31 mouse cellular contexts compared by ENCODE assay signal in the genomic region with DNA sequence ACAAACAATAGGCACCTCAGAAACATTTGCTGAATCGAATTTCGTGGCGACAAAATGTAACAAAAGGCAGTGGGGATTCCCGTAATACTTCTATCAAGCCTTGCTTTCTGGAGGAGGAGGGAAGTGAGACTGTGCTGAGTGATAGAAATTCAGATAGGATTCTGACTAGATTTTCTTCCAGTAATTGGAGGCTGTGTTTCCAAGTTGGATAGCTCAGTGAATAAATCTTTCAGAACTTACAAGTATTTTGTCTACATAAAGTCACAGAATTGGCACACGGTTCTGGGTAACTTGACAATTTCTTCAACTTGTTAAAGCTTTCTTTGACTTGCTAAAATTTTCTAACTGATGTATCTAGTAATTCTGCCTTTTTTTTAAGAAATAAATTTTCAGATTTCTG.
"Had no signal": no experiment of that assay in that cellular context is flagged by ENCODE, and none has a peak within 500 bp of the region (broad histone marks: within the 10 kb centered on the region; RNA-seq: fewer than 3 reads in every experiment).

No protein-coding gene starts in this region.

- ATAC-seq: liver, embryonic 12.5 days; liver, postnatal 0 days; lung, postnatal 0 days; midbrain, embryonic 13.5 days; midbrain, embryonic 15.5 days; midbrain, embryonic 16.5 days had no signal

- H3K9me3 ChIP-seq: limb, embryonic 10.5 days; limb, embryonic 12.5 days; limb, embryonic 13.5 days; limb, embryonic 15.5 days; liver, embryonic 12.5 days; liver, embryonic 15.5 days; lung, embryonic 15.5 days; midbrain, embryonic 10.5 days; midbrain, embryonic 12.5 days; midbrain, embryonic 13.5 days; midbrain, embryonic 15.5 days had no signal

- H3K4me3 ChIP-seq: limb, embryonic 10.5 days; limb, embryonic 12.5 days; limb, embryonic 13.5 days; limb, embryonic 15.5 days; liver, embryonic 12.5 days; liver, embryonic 13.5 days; liver, embryonic 15.5 days; lung, embryonic 15.5 days; megakaryocyte, embryonic 14.5 days; midbrain, embryonic 10.5 days; midbrain, embryonic 12.5 days; midbrain, embryonic 13.5 days; midbrain, embryonic 15.5 days; myocyte had no signal

- H3K4me2 ChIP-seq: limb, embryonic 12.5 days; limb, embryonic 13.5 days; limb, embryonic 15.5 days; liver, embryonic 11.5 days; liver, embryonic 12.5 days; liver, embryonic 13.5 days; liver, embryonic 15.5 days; lung, embryonic 14.5 days; lung, embryonic 15.5 days; midbrain, embryonic 11.5 days; midbrain, embryonic 12.5 days; midbrain, embryonic 13.5 days; midbrain, embryonic 15.5 days had no signal

- H3K27ac ChIP-seq: limb, embryonic 10.5 days; limb, embryonic 12.5 days; limb, embryonic 13.5 days; limb, embryonic 15.5 days; liver, embryonic 12.5 days; liver, embryonic 13.5 days; liver, embryonic 14.5 days; liver, embryonic 15.5 days; lung, embryonic 15.5 days; macrophage; midbrain, embryonic 10.5 days; midbrain, embryonic 12.5 days; midbrain, embryonic 13.5 days; midbrain, embryonic 15.5 days had no signal

- H3K36me3 ChIP-seq: limb, embryonic 10.5 days; limb, embryonic 12.5 days; limb, embryonic 13.5 days; limb, embryonic 15.5 days; liver, embryonic 12.5 days; liver, embryonic 13.5 days; liver, embryonic 15.5 days; lung, embryonic 15.5 days; midbrain, embryonic 10.5 days; midbrain, embryonic 12.5 days; midbrain, embryonic 13.5 days; midbrain, embryonic 15.5 days had no signal

- H3K27me3 ChIP-seq: limb, embryonic 12.5 days; limb, embryonic 13.5 days; limb, embryonic 15.5 days; liver, embryonic 12.5 days; liver, embryonic 13.5 days; liver, embryonic 15.5 days; lung, embryonic 15.5 days; megakaryocyte, embryonic 14.5 days; midbrain, embryonic 12.5 days; midbrain, embryonic 13.5 days; midbrain, embryonic 15.5 days had no signal

- H3K9ac ChIP-seq: limb, embryonic 12.5 days; limb, embryonic 13.5 days; limb, embryonic 15.5 days; liver, embryonic 12.5 days; liver, embryonic 13.5 days; liver, embryonic 14.5 days; liver, embryonic 15.5 days; liver, postnatal 0 days; lung, embryonic 14.5 days; lung, embryonic 15.5 days; midbrain, embryonic 12.5 days; midbrain, embryonic 13.5 days; midbrain, embryonic 15.5 days had no signal

- DNase-seq: left cerebral cortex, postnatal 4 days; liver; liver, embryonic 13.5 days; liver, postnatal 0 days; lung, adult 18-20 months; lung, adult 2 months; lung, embryonic 14.5 days; lung, postnatal 10 days; lung, postnatal 14 days; lung, postnatal 36 days; lung, postnatal 4 days; midbrain, embryonic 14.5 days had no signal

- H3K4me1 ChIP-seq: limb, embryonic 10.5 days; limb, embryonic 12.5 days; limb, embryonic 13.5 days; limb, embryonic 15.5 days; liver, embryonic 12.5 days; liver, embryonic 13.5 days; liver, embryonic 15.5 days; lung, embryonic 15.5 days; megakaryocyte, embryonic 14.5 days; midbrain, embryonic 10.5 days; midbrain, embryonic 12.5 days; midbrain, embryonic 13.5 days; midbrain, embryonic 15.5 days had no signal
